Mouse (Mus musculus): Measurements from ENCODE around the gene Rabgap1l. TPM values are rescaled to one million over a fixed set of nuclear protein-coding genes. Genes with fewer than 3 reads are reported as not detected.

The Rabgap1l gene
- polyA plus RNA-seq, 1 experiment, result 37.1 TPM

DNA sequence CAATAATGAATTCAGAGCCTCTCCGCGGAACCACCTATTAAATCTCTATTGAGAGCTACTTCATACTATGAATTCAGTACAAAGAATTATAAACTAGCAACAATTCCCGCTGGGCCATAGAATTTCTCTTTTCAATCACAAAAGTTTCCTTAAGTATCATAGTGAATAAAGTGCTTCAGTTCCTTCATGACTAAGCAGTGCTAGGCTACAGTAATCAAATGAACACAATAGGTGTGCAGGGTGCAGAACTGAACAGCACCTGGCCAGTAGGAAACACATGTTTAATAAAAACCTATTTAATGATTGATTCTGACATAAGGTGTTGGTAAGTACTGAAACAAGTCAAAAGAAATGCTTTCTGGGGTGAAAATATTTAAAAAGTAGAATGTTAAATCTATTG lies 560.9 kb downstream of the Rabgap1l start:
- Histone ChIP-seq H3K27me3 (ENCODE audit: control insufficient read depth, insufficient read depth, low read length, poor library complexity, severe bottlenecking) (no peaks in the 10 kb centered on the region), H3K36me3 (ENCODE audit: control insufficient read depth, insufficient read depth, low read length, poor library complexity, severe bottlenecking) (no peaks in the 10 kb centered on the region), H3K27ac (ENCODE audit: insufficient read depth, low read length) (no peak overlapping the region), H3K9ac (ENCODE audit: low read depth, poor library complexity, severe bottlenecking) (no peak overlapping the region), H3K4me1 (ENCODE audit: control insufficient read depth, insufficient read depth, low read length) (no peaks in the 10 kb centered on the region), H3K9me3 (replicated peaks; ENCODE audit: control insufficient read depth, insufficient read depth, low read length, poor library complexity, severe bottlenecking) (no peaks in the 10 kb centered on the region), H3K4me3 (ENCODE audit: low read depth, low read length) (no peak overlapping the region)
- TF ChIP-seq POLR2A (IDR thresholded peaks at IDR 0.05; ENCODE audit: insufficient read depth, low read length) (no peak), EP300 (IDR thresholded peaks at IDR 0.05; ENCODE audit: insufficient read depth, low read depth, low read length) (no peak), CTCF (IDR thresholded peaks at IDR 0.05; ENCODE audit: low read depth, low read length) (no peak)

- no peaks in the 10 kb centered on the region for H3K4me1 ChIP-seq (ENCODE audit: control insufficient read depth, insufficient read depth, low read length)
- no peak overlapping the region for H3K4me3 ChIP-seq (ENCODE audit: low read depth, low read length)
- H3K9ac ChIP-seq (ENCODE audit: low read depth, poor library complexity, severe bottlenecking), result no peak overlapping the region
- no peaks in the 10 kb centered on the region for H3K36me3 ChIP-seq (ENCODE audit: control insufficient read depth, insufficient read depth, low read length, poor library complexity, severe bottlenecking)
- no peaks in the 10 kb centered on the region for H3K27me3 ChIP-seq (ENCODE audit: control insufficient read depth, insufficient read depth, low read length, poor library complexity, severe bottlenecking)
- no peak overlapping the region for H3K27ac ChIP-seq (ENCODE audit: insufficient read depth, low read length)
- no peaks in the 10 kb centered on the region for H3K9me3 ChIP-seq (replicated peaks; ENCODE audit: control insufficient read depth, insufficient read depth, low read length, poor library complexity, severe bottlenecking)
- no peak for TF ChIP-seq POLR2A (IDR thresholded peaks at IDR 0.05; ENCODE audit: insufficient read depth, low read length)
- TF ChIP-seq CTCF (IDR thresholded peaks at IDR 0.05; ENCODE audit: low read depth, low read length), result no peak
- TF ChIP-seq EP300 (IDR thresholded peaks at IDR 0.05; ENCODE audit: insufficient read depth, low read depth, low read length), result no peak
Observed at GRCm38 (mm10) chr1:160231013-160231412, 562.0 kb downstream of the Rabgap1l start.

GRCm38 (mm10) chr1:160227850-160228249 lies 565.2 kb downstream of the Rabgap1l start:
- Histone ChIP-seq H3K4me1 (ENCODE audit: control insufficient read depth, insufficient read depth, low read length) (no peaks in the 10 kb centered on the region), H3K4me3 (ENCODE audit: low read depth, low read length) (no peak overlapping the region), H3K27ac (ENCODE audit: insufficient read depth, low read length) (no peak overlapping the region), H3K9ac (ENCODE audit: low read depth, poor library complexity, severe bottlenecking) (no peak overlapping the region), H3K9me3 (replicated peaks; ENCODE audit: control insufficient read depth, insufficient read depth, low read length, poor library complexity, severe bottlenecking) (no peaks in the 10 kb centered on the region), H3K36me3 (ENCODE audit: control insufficient read depth, insufficient read depth, low read length, poor library complexity, severe bottlenecking) (no peaks in the 10 kb centered on the region), H3K27me3 (ENCODE audit: control insufficient read depth, insufficient read depth, low read length, poor library complexity, severe bottlenecking) (no peaks in the 10 kb centered on the region; the same call in 1 of the 2 replicates)
- TF ChIP-seq EP300 (IDR thresholded peaks at IDR 0.05; ENCODE audit: insufficient read depth, low read depth, low read length) (no peak), CTCF (IDR thresholded peaks at IDR 0.05; ENCODE audit: low read depth, low read length) (no peak), POLR2A (IDR thresholded peaks at IDR 0.05; ENCODE audit: insufficient read depth, low read length) (no peak)

GRCm38 (mm10) chr1:160227196-160227595 lies 565.8 kb downstream of the Rabgap1l start:
- H3K4me3 ChIP-seq (ENCODE audit: low read depth, low read length), result no peak overlapping the region
- H3K4me1 ChIP-seq (ENCODE audit: control insufficient read depth, insufficient read depth, low read length), result no peaks in the 10 kb centered on the region
- H3K36me3 ChIP-seq (ENCODE audit: control insufficient read depth, insufficient read depth, low read length, poor library complexity, severe bottlenecking), result no peaks in the 10 kb centered on the region
- H3K9ac ChIP-seq (ENCODE audit: low read depth, poor library complexity, severe bottlenecking), result no peak overlapping the region
- no peaks in the 10 kb centered on the region; the same call in 1 of the 2 replicates for H3K27me3 ChIP-seq (ENCODE audit: control insufficient read depth, insufficient read depth, low read length, poor library complexity, severe bottlenecking)
- no peak overlapping the region for H3K27ac ChIP-seq (ENCODE audit: insufficient read depth, low read length)
- TF ChIP-seq CTCF (IDR thresholded peaks at IDR 0.05; ENCODE audit: low read depth, low read length), result no peak
- no peak for TF ChIP-seq POLR2A (IDR thresholded peaks at IDR 0.05; ENCODE audit: insufficient read depth, low read length)
- TF ChIP-seq EP300 (IDR thresholded peaks at IDR 0.05; ENCODE audit: insufficient read depth, low read depth, low read length), result no peak
- H3K9me3 ChIP-seq (replicated peaks; ENCODE audit: control insufficient read depth, insufficient read depth, low read length, poor library complexity, severe bottlenecking), result no peaks in the 10 kb centered on the region

DNA sequence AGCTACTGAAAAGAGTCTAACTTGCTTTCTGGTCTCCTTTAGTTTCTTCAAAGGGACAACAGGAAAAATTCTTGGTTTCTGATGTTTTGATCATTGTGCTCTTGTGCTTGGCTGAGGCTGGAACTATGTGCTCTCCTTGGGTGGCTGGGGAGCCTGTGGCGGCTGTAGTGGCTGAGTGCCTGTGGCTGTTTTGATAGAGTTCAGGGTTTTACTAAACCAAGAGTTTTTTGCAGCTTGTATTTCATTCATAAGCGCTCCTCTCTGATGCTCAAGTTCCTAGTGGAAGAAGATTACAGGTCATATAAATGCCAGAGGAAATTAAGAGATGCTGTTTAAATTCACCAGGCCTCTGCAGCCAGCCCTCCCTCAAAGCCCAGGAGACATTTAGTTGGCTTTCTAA lies 568.9 kb downstream of the Rabgap1l start:
- Histone ChIP-seq H3K36me3 (ENCODE audit: control insufficient read depth, insufficient read depth, low read length, poor library complexity, severe bottlenecking) (no peaks in the 10 kb centered on the region), H3K9ac (ENCODE audit: low read depth, poor library complexity, severe bottlenecking) (no peak overlapping the region), H3K4me1 (ENCODE audit: control insufficient read depth, insufficient read depth, low read length) (no peaks in the 10 kb centered on the region), H3K9me3 (replicated peaks; ENCODE audit: control insufficient read depth, insufficient read depth, low read length, poor library complexity, severe bottlenecking) (no peaks in the 10 kb centered on the region), H3K27ac (ENCODE audit: insufficient read depth, low read length) (no peak overlapping the region), H3K27me3 (ENCODE audit: control insufficient read depth, insufficient read depth, low read length, poor library complexity, severe bottlenecking) (no peaks in the 10 kb centered on the region; the same call in 1 of the 2 replicates), H3K4me3 (ENCODE audit: low read depth, low read length) (no peak overlapping the region)
- TF ChIP-seq POLR2A (IDR thresholded peaks at IDR 0.05; ENCODE audit: insufficient read depth, low read length), result no peak
- TF ChIP-seq CTCF (IDR thresholded peaks at IDR 0.05; ENCODE audit: low read depth, low read length), result no peak
- no peak for TF ChIP-seq EP300 (IDR thresholded peaks at IDR 0.05; ENCODE audit: insufficient read depth, low read depth, low read length)

GRCm38 (mm10) chr1:160217898-160218297 lies 575.1 kb downstream of the Rabgap1l start:
- TF ChIP-seq POLR2A (IDR thresholded peaks at IDR 0.05; ENCODE audit: insufficient read depth, low read length) (no peak), CTCF (IDR thresholded peaks at IDR 0.05; ENCODE audit: low read depth, low read length) (no peak), EP300 (IDR thresholded peaks at IDR 0.05; ENCODE audit: insufficient read depth, low read depth, low read length) (0 out of 2 replicates have a peak, but pooled peaks have one; percentile 56)
- Histone ChIP-seq H3K27me3 (ENCODE audit: control insufficient read depth, insufficient read depth, low read length, poor library complexity, severe bottlenecking) (no peaks in the 10 kb centered on the region), H3K9me3 (replicated peaks; ENCODE audit: control insufficient read depth, insufficient read depth, low read length, poor library complexity, severe bottlenecking) (no peaks in the 10 kb centered on the region), H3K9ac (ENCODE audit: low read depth, poor library complexity, severe bottlenecking) (no peak overlapping the region), H3K4me1 (ENCODE audit: control insufficient read depth, insufficient read depth, low read length) (no peaks in the 10 kb centered on the region), H3K36me3 (ENCODE audit: control insufficient read depth, insufficient read depth, low read length, poor library complexity, severe bottlenecking) (no peaks in the 10 kb centered on the region), H3K4me3 (ENCODE audit: low read depth, low read length) (no peak overlapping the region), H3K27ac (ENCODE audit: insufficient read depth, low read length) (peak overlapping the region; percentile 86)
